Mouse (Mus musculus) MEL (cell line): ENCODE measurements around the gene Amz1. TPM values are rescaled to one million over a fixed set of nuclear protein-coding genes. Genes with fewer than 3 reads are reported as not detected.
A peak's percentile ranks its signal among the peaks of the same experiment; 100 is the strongest.

Source experiments
- DNase-seq: peaks from one replicate; pipeline ENCODE4 v3.0.0; 2011; ENCODE audit warnings: low read depth, low spot score
- H3K27ac ChIP-seq: 2 replicates; pipeline ENCODE4 v1.5.1; 2012; ENCODE audit warnings: low read depth, mild to moderate bottlenecking, control low read depth, low read length, moderate library complexity; ENCODE audit not compliant: control insufficient read depth
- H3K27me3 ChIP-seq, 2 experiments: fragments of 150-350 bp in 1 of 2; sonication (generic) in 1 of 2; 2 replicates each; pipeline ENCODE4 v1.6.1; 2012; ENCODE audit warnings: low read length in 2 of 2, mild to moderate bottlenecking in 2 of 2, improper control_type of control experiment in 1 of 2, moderate library complexity in 1 of 2; ENCODE audit not compliant: insufficient read depth in 2 of 2, control insufficient read depth in 1 of 2
- H3K36me3 ChIP-seq, 2 experiments: 2 replicates each; pipeline ENCODE4 v1.6.1; 2012 to 2014; ENCODE audit warnings: low read length in 2 of 2, improper control_type of control experiment in 1 of 2, inconsistent platforms in 1 of 2, mild to moderate bottlenecking in 1 of 2; ENCODE audit not compliant: insufficient read depth in 2 of 2, control insufficient read depth in 1 of 2
- H3K4me1 ChIP-seq, 2 experiments: fragments of 150-350 bp in 1 of 2; sonication (generic) in 1 of 2; 2 replicates each; pipeline ENCODE4 v1.6.1; 2012; ENCODE audit warnings: low read length in 2 of 2, improper control_type of control experiment in 1 of 2, mild to moderate bottlenecking in 1 of 2; ENCODE audit not compliant: insufficient read depth in 2 of 2, control insufficient read depth in 1 of 2
- H3K4me3 ChIP-seq, 2 experiments: fragments of 150-350 bp in 1 of 2; sonication (generic) in 1 of 2; 2 replicates each; pipeline ENCODE4 v1.5.1; 2012; ENCODE audit warnings: low read depth in 2 of 2, low read length in 2 of 2, mild to moderate bottlenecking in 2 of 2, moderate library complexity in 2 of 2, control low read depth in 1 of 2, improper control_type of control experiment in 1 of 2; ENCODE audit not compliant: control insufficient read depth in 1 of 2, insufficient read depth in 1 of 2
- H3K79me2 ChIP-seq: 2 replicates; pipeline ENCODE4 v1.6.1; 2012; ENCODE audit warnings: mild to moderate bottlenecking, low read length, moderate library complexity; ENCODE audit not compliant: control insufficient read depth, poor library complexity, insufficient read depth
- H3K9ac ChIP-seq: 2 replicates; pipeline ENCODE4 v1.6.1; 2012; ENCODE audit warnings: low read depth, mild to moderate bottlenecking, control low read depth, low read length, moderate library complexity; ENCODE audit not compliant: control insufficient read depth, poor library complexity, severe bottlenecking
- H3K9me3 ChIP-seq: fragments of 150-350 bp; sonication (generic); replicated peaks from 2 replicates; pipeline ENCODE4 v1.6.1; 2012; ENCODE audit warnings: mild to moderate bottlenecking, low read length, improper control_type of control experiment, moderate library complexity; ENCODE audit not compliant: insufficient read depth
- BHLHE40 ChIP-seq: IDR thresholded peaks from 2 replicates; pipeline ENCODE4 v1.6.1; 2012; ENCODE audit warnings: low read depth, mild to moderate bottlenecking, inconsistent platforms, low read length, improper control_type of control experiment, borderline replicate concordance
- CHD2 ChIP-seq: IDR thresholded peaks from 2 replicates; pipeline ENCODE4 v1.6.1; 2011; ENCODE audit warnings: low read length, improper control_type of control experiment
- CTCF ChIP-seq, 3 experiments: IDR thresholded peaks in 2 of 3; conservative IDR thresholded peaks in 1 of 3; 2 replicates each; pipeline ENCODE4 v1.5.1; 2011 to 2012; ENCODE audit warnings: low read length in 3 of 3, low read depth in 2 of 3, mild to moderate bottlenecking in 2 of 3, improper control_type of control experiment in 1 of 3, inconsistent platforms in 1 of 3, mixed read lengths in 1 of 3, moderate library complexity in 1 of 3; ENCODE audit not compliant: control insufficient read depth in 1 of 3, insufficient read depth in 1 of 3, poor library complexity in 1 of 3, severe bottlenecking in 1 of 3
- ELF1 ChIP-seq: IDR thresholded peaks from 2 replicates; pipeline ENCODE4 v1.6.1; 2014; ENCODE audit warnings: low read depth, mild to moderate bottlenecking, inconsistent platforms, low read length, improper control_type of control experiment, moderate library complexity
- EP300 ChIP-seq, 2 experiments: IDR thresholded peaks; 2 replicates each; pipeline ENCODE4 v1.6.1; 2011; ENCODE audit warnings: improper control_type of control experiment in 2 of 2, low read length in 2 of 2, low read depth in 1 of 2, mild to moderate bottlenecking in 1 of 2
- ETS1 ChIP-seq: IDR thresholded peaks from 2 replicates; pipeline ENCODE4 v1.6.1; 2012; ENCODE audit warnings: low read depth, mild to moderate bottlenecking, inconsistent platforms, low read length, improper control_type of control experiment, moderate library complexity
- HCFC1 ChIP-seq: IDR thresholded peaks from 2 replicates; pipeline ENCODE4 v1.6.1; 2012; ENCODE audit warnings: low read depth, mild to moderate bottlenecking, inconsistent platforms, low read length, improper control_type of control experiment, moderate library complexity
- JUND ChIP-seq: IDR thresholded peaks from 2 replicates; pipeline ENCODE4 v1.6.1; 2011; ENCODE audit warnings: low read depth, mild to moderate bottlenecking, improper control_type of control experiment, low read length
- KAT2A ChIP-seq: conservative IDR thresholded peaks from 2 replicates; pipeline ENCODE4 v1.6.1; 2012; ENCODE audit warnings: low read depth, low read length, improper control_type of control experiment, inconsistent platforms
- MAFK ChIP-seq: IDR thresholded peaks from 2 replicates; pipeline ENCODE4 v1.6.1; 2011; ENCODE audit warnings: low read depth, mild to moderate bottlenecking, low read length, improper control_type of control experiment, borderline replicate concordance
- MAX ChIP-seq: IDR thresholded peaks from 2 replicates; pipeline ENCODE4 v1.6.1; 2011; ENCODE audit warnings: low read length, improper control_type of control experiment
- MAZ ChIP-seq: IDR thresholded peaks from 2 replicates; pipeline ENCODE4 v1.6.1; 2012; ENCODE audit warnings: low read depth, mild to moderate bottlenecking, inconsistent platforms, low read length, improper control_type of control experiment
- MEF2A ChIP-seq: IDR thresholded peaks from 2 replicates; pipeline ENCODE4 v1.6.1; 2014; ENCODE audit warnings: low read depth, mild to moderate bottlenecking, inconsistent platforms, low read length, improper control_type of control experiment; ENCODE audit not compliant: poor library complexity, insufficient replicate concordance, severe bottlenecking; ENCODE audit errors: extremely low read depth
- MXI1 ChIP-seq: IDR thresholded peaks from 2 replicates; pipeline ENCODE4 v1.6.1; 2011; ENCODE audit warnings: mild to moderate bottlenecking, low read depth, low read length, improper control_type of control experiment
- MYB ChIP-seq: IDR thresholded peaks from 2 replicates; pipeline ENCODE4 v1.6.1; 2011; ENCODE audit warnings: mild to moderate bottlenecking, low read depth, low read length, improper control_type of control experiment
- MYC ChIP-seq: IDR thresholded peaks from 2 replicates; pipeline ENCODE4 v1.6.1; 2011; ENCODE audit warnings: low read depth, mild to moderate bottlenecking, low read length, improper control_type of control experiment, moderate library complexity
- NELFE ChIP-seq: IDR thresholded peaks from 2 replicates; pipeline ENCODE4 v1.6.1; 2011; ENCODE audit warnings: low read depth, low read length, improper control_type of control experiment
- NRF1 ChIP-seq: IDR thresholded peaks from 2 replicates; pipeline ENCODE4 v1.6.1; 2014; ENCODE audit warnings: low read depth, mild to moderate bottlenecking, inconsistent platforms, low read length, improper control_type of control experiment, moderate library complexity; ENCODE audit not compliant: poor library complexity, insufficient read depth, severe bottlenecking
- POLR2A ChIP-seq, 2 experiments: IDR thresholded peaks; 2 replicates each; pipeline ENCODE4 v1.6.1; 2011 to 2012; ENCODE audit warnings: low read length in 2 of 2, mild to moderate bottlenecking in 2 of 2, control low read depth in 1 of 2, improper control_type of control experiment in 1 of 2, low read depth in 1 of 2, moderate library complexity in 1 of 2; ENCODE audit not compliant: control insufficient read depth in 1 of 2, insufficient read depth in 1 of 2, poor library complexity in 1 of 2
- POLR2AphosphoS2 ChIP-seq: IDR thresholded peaks from 2 replicates; pipeline ENCODE4 v1.6.1; 2011; ENCODE audit warnings: low read length, improper control_type of control experiment
- POLR2AphosphoS5 ChIP-seq: IDR thresholded peaks from 2 replicates; pipeline ENCODE4 v1.6.1; 2012; ENCODE audit warnings: low read depth, borderline replicate concordance, mild to moderate bottlenecking, inconsistent platforms, low read length, moderate library complexity, mixed read lengths
- RAD21 ChIP-seq: IDR thresholded peaks from 2 replicates; pipeline ENCODE4 v1.6.1; 2011; ENCODE audit warnings: mild to moderate bottlenecking, low read depth, low read length, improper control_type of control experiment
- RCOR1 ChIP-seq: IDR thresholded peaks from 2 replicates; pipeline ENCODE4 v1.6.1; 2012; ENCODE audit warnings: low read depth, mild to moderate bottlenecking, inconsistent platforms, low read length, improper control_type of control experiment
- SIN3A ChIP-seq: IDR thresholded peaks from 2 replicates; pipeline ENCODE4 v1.6.1; 2012; ENCODE audit warnings: low read length, improper control_type of control experiment, inconsistent platforms
- SMC3 ChIP-seq: IDR thresholded peaks from 2 replicates; pipeline ENCODE4 v1.6.1; 2011; ENCODE audit warnings: low read depth, low read length, improper control_type of control experiment
- TAL1 ChIP-seq: IDR thresholded peaks from 2 replicates; pipeline ENCODE4 v1.6.1; 2012; ENCODE audit warnings: mild to moderate bottlenecking, inconsistent platforms, low read length, moderate library complexity, mixed read lengths
- TBP ChIP-seq: IDR thresholded peaks from 2 replicates; pipeline ENCODE4 v1.8.0; 2011; ENCODE audit warnings: low read depth, low read length, improper control_type of control experiment
- TCF12 ChIP-seq: IDR thresholded peaks from 2 replicates; pipeline ENCODE4 v1.6.1; 2014; ENCODE audit warnings: low read depth, mild to moderate bottlenecking, inconsistent platforms, low read length, improper control_type of control experiment, moderate library complexity
- UBTF ChIP-seq: IDR thresholded peaks from 2 replicates; pipeline ENCODE4 v1.6.1; 2012; ENCODE audit warnings: low read depth, mild to moderate bottlenecking, inconsistent platforms, low read length, improper control_type of control experiment, moderate library complexity, borderline replicate concordance; ENCODE audit not compliant: insufficient read depth
- USF1 ChIP-seq: IDR thresholded peaks from 2 replicates; pipeline ENCODE4 v1.6.1; 2014; ENCODE audit warnings: low read depth, mild to moderate bottlenecking, inconsistent platforms, low read length, improper control_type of control experiment, moderate library complexity
- USF2 ChIP-seq, 2 experiments: IDR thresholded peaks; 2 replicates each; pipeline ENCODE4 v1.6.1; 2011 to 2012; ENCODE audit warnings: improper control_type of control experiment in 2 of 2, low read length in 2 of 2, borderline replicate concordance in 1 of 2, inconsistent platforms in 1 of 2, low read depth in 1 of 2, mild to moderate bottlenecking in 1 of 2; ENCODE audit not compliant: insufficient read depth in 1 of 2
- ZC3H11A ChIP-seq: IDR thresholded peaks from 2 replicates; pipeline ENCODE4 v1.6.1; 2012; ENCODE audit warnings: low read depth, mild to moderate bottlenecking, inconsistent platforms, low read length, improper control_type of control experiment
- ZKSCAN1 ChIP-seq: IDR thresholded peaks from 2 replicates; pipeline ENCODE4 v1.6.1; 2012; ENCODE audit warnings: low read depth, mild to moderate bottlenecking, inconsistent platforms, low read length, improper control_type of control experiment, moderate library complexity
- ZMIZ1 ChIP-seq: IDR thresholded peaks from 2 replicates; pipeline ENCODE4 v1.6.1; 2012; ENCODE audit warnings: low read depth, mild to moderate bottlenecking, inconsistent platforms, low read length, improper control_type of control experiment, moderate library complexity
- ZNF384 ChIP-seq: IDR thresholded peaks from 2 replicates; pipeline ENCODE4 v1.6.1; 2012; ENCODE audit warnings: low read depth, mild to moderate bottlenecking, inconsistent platforms, low read length, improper control_type of control experiment
- polyA plus RNA-seq, 2 experiments: library from polyadenylated mRNA; stranded (reverse) in 1 of 2; unstranded in 1 of 2; fragments of >175 nt in 1 of 2; fragments of >200 nt in 1 of 2; gene quantifications; 2 replicates each; pipeline versions ENCODE4 v1.2.1 to v1.2.4; 2012; ENCODE audit warnings: low replicate concordance in 2 of 2, low read depth in 1 of 2; ENCODE audit not compliant: insufficient read length in 2 of 2, insufficient read depth in 1 of 2, missing spikeins in 1 of 2
- total RNA-seq: library from RNA; depleted of rRNA; stranded (reverse); fragments of 300-350 nt; gene quantifications from 2 replicates; pipeline ENCODE4 v1.2.3, GENCODE M21; 2012

Gene Amz1
- total and polyA plus RNA-seq, 3 experiments = 0.68 to 1.7 TPM; not detected in 1

DNA sequence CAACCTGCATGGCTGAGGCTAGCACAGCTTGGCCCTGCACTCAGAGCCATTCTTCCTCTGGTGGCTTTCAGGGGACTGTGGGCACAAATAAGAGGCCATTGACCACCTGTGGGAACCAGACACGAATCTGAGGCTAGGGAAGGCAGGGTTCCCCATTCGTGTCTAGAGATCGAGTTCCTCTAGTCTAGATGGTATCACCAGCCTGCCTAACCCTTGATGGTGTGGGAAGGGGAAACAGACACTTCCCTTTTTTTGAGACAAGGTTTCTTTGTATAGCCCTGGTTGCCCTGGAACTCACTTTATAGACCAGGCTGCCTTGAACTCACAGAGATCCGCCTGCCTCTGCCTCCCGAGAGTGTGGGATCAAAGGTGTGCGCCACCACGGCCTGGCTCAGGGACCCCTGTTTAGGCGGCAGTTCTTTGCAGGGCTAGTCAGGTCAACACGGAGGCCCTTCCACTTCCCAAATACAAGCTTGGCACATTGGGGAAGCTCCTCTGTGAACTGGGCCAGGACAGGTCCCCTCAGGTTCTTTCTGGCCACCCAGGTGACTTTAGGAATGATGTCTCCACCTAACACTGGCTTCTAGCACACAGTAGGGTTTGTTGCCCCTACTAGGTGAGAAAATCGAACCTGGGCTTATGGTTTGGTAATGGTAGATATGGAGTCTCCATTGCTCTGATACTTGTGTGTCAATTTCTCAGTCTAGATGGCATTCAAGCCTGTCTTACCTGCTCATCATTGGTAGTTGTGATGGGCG lies 7.3 kb downstream of the Amz1 start:
- H3K9me3 ChIP-seq = no peaks in the 10 kb centered on the region
- H3K36me3 ChIP-seq = peaks cover 0 to 9% of the 10 kb centered on the region in 2 experiments; a peak in 2 of 4 replicates
- H3K79me2 ChIP-seq = no peaks in the 10 kb centered on the region
- H3K4me3 ChIP-seq = no peak overlapping the region
- no peaks in the 10 kb centered on the region for H3K27me3 ChIP-seq
- no peak overlapping the region for H3K27ac ChIP-seq
- no peak overlapping the region for H3K9ac ChIP-seq
- peak; percentile 92 for DNase-seq
- peaks cover 8 to 23% of the 10 kb centered on the region in 2 experiments for H3K4me1 ChIP-seq
- TF ChIP-seq EP300 (IDR thresholded peaks at IDR 0.05; ENCODE audit: low read depth in 1 of 2, low read length in 2 of 2) (peak; percentile 61 to 93), ZNF384 (peak; percentile 32; the same call in 1 of the 2 replicates), ZKSCAN1 (peak; percentile 61), JUND (peak; percentile 59; the same call in 1 of the 2 replicates), POLR2AphosphoS5 (no peak), NRF1 (no peak), ZMIZ1 (no peak), TAL1 (0 out of 2 replicates have a peak, but pooled peaks have one; percentile 8), ETS1 (peak; percentile 74), POLR2A (IDR thresholded peaks at IDR 0.05; ENCODE audit: control insufficient read depth in 1 of 2, insufficient read depth in 1 of 2, low read depth in 1 of 2, low read length in 2 of 2, poor library complexity in 1 of 2) (no peak), TBP (no peak), MAFK (no peak), MYC (peak; percentile 70), RCOR1 (peak; percentile 88), NELFE (no peak), POLR2AphosphoS2 (no peak), CTCF (IDR thresholded peaks at IDR 0.05 in 2 of 3, conservative IDR thresholded peaks at IDR 0.05 in 1 of 3; ENCODE audit: control insufficient read depth in 1 of 3, insufficient read depth in 1 of 3, low read depth in 2 of 3, low read length in 3 of 3, poor library complexity in 1 of 3, severe bottlenecking in 1 of 3) (no peak), MAZ (peak; percentile 53; the same call in 1 of the 2 replicates), HCFC1 (peak; percentile 50; the same call in 1 of the 2 replicates), RAD21 (no peak), UBTF (no peak), USF1 (no peak), ZC3H11A (peak; percentile 15; the same call in 1 of the 2 replicates), MEF2A (no peak), SIN3A (0 out of 2 replicates have a peak, but pooled peaks have one; percentile 61), KAT2A (no peak), CHD2 (no peak), MYB (no peak), TCF12 (peak; percentile 37; the same call in 1 of the 2 replicates), SMC3 (no peak), BHLHE40 (no peak), MXI1 (0 out of 2 replicates have a peak, but pooled peaks have one; percentile 24), USF2 (IDR thresholded peaks at IDR 0.05; ENCODE audit: borderline replicate concordance in 1 of 2, insufficient read depth in 1 of 2, low read depth in 1 of 2, low read length in 2 of 2) (no peak), ELF1 (0 out of 2 replicates have a peak, but pooled peaks have one; percentile 51), MAX (peak; percentile 61)
